Mouse (Mus musculus): ENCODE results near the gene Ndrg4. TPM values are rescaled to one million over a fixed set of nuclear protein-coding genes. Genes with fewer than 3 reads are reported as not detected.

The Ndrg4 gene
- polyA plus RNA-seq, 1 experiment from 2014 or later = 0.48 TPM

- WGBS (ENCODE audit: insufficient replicate concordance) = 27% methylated on average over 6 of the region's 6 CpGs
- Histone ChIP-seq H3K4me3 (ENCODE audit: low read depth, low read length) (no peak overlapping the region), H3K4me2 (ENCODE audit: low read depth, low read length) (no peak overlapping the region), H3K27me3 (ENCODE audit: insufficient read depth, low read length) (peaks cover 26% of the 10 kb centered on the region), H3K4me1 (ENCODE audit: insufficient read depth) (no peaks in the 10 kb centered on the region), H3K9me3 (ENCODE audit: low read length) (no peaks in the 10 kb centered on the region), H3K27ac (ENCODE audit: low read depth) (no peak overlapping the region), H3K9ac (replicated peaks) (no peak overlapping the region), H3K36me3 (replicated peaks; ENCODE audit: insufficient read depth, low read length) (no peaks in the 10 kb centered on the region)
- DNase-seq = no peak
- no peak for ATAC-seq
- no peak for TF ChIP-seq CTCF (IDR thresholded peaks at IDR 0.05; ENCODE audit: low read depth)
- TF ChIP-seq EP300 (IDR thresholded peaks at IDR 0.05; ENCODE audit: low read depth) = no peak
Observed at GRCm38 (mm10) chr8:95694631-95695030, 17.9 kb downstream of the Ndrg4 start.

GRCm38 (mm10) chr8:95696661-95697060 lies 19.9 kb downstream of the Ndrg4 start:
- ATAC-seq (no peak), DNase-seq (no peak)
- Histone ChIP-seq H3K36me3 (replicated peaks; ENCODE audit: insufficient read depth, low read length) (no peaks in the 10 kb centered on the region), H3K4me2 (ENCODE audit: low read depth, low read length) (no peak overlapping the region), H3K9ac (replicated peaks) (no peak overlapping the region), H3K9me3 (ENCODE audit: low read length) (no peaks in the 10 kb centered on the region), H3K4me3 (ENCODE audit: low read depth, low read length) (no peak overlapping the region), H3K27me3 (ENCODE audit: insufficient read depth, low read length) (peaks cover 31% of the 10 kb centered on the region), H3K4me1 (ENCODE audit: insufficient read depth) (no peaks in the 10 kb centered on the region), H3K27ac (ENCODE audit: low read depth) (no peak overlapping the region)
- WGBS (ENCODE audit: insufficient replicate concordance) = 49% methylated on average over 5 of the region's 8 CpGs
- TF ChIP-seq CTCF (IDR thresholded peaks at IDR 0.05; ENCODE audit: low read depth) (no peak), EP300 (IDR thresholded peaks at IDR 0.05; ENCODE audit: low read depth) (no peak)

- peaks cover 31% of the 10 kb centered on the region for H3K27me3 ChIP-seq (ENCODE audit: insufficient read depth, low read length)
- DNase-seq (peak; percentile 85), ATAC-seq (peak; percentile 50; the same call in 1 of the 2 replicates)
- H3K4me3 ChIP-seq (ENCODE audit: low read depth, low read length) = no peak overlapping the region
- H3K4me1 ChIP-seq (ENCODE audit: insufficient read depth) = no peaks in the 10 kb centered on the region
- H3K9me3 ChIP-seq (ENCODE audit: low read length) = no peaks in the 10 kb centered on the region
- no peak overlapping the region for H3K4me2 ChIP-seq (ENCODE audit: low read depth, low read length)
- no peak overlapping the region for H3K9ac ChIP-seq (replicated peaks)
- peak; percentile 96 for TF ChIP-seq CTCF (IDR thresholded peaks at IDR 0.05; ENCODE audit: low read depth)
- TF ChIP-seq EP300 (IDR thresholded peaks at IDR 0.05; ENCODE audit: low read depth) = no peak
- H3K27ac ChIP-seq (ENCODE audit: low read depth) = no peak overlapping the region
- no peaks in the 10 kb centered on the region for H3K36me3 ChIP-seq (replicated peaks; ENCODE audit: insufficient read depth, low read length)
- 2% methylated on average over 11 of the region's 11 CpGs for WGBS (ENCODE audit: insufficient replicate concordance)
Observed at GRCm38 (mm10) chr8:95697128-95697527, 20.3 kb downstream of the Ndrg4 start.

DNA sequence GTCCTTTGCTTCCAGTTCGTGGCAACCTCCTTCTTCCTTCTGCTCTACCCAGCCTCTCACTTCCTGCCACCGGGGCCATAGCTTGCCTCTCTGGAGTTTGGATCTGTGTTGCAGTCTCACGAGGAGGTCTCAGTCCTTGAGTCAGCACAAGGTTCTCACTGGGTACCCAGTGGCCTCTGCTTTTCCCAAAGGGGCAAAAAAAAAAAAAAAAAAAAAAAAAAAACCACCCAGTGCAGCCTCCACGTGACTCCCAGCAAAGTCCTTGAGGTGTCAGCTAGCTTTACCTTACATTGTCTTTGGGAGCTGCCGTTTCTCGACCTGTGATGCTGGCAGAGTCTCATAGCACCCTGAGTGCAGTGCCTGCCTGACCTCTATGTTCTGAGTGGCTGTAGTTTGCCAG lies 21.4 kb downstream of the Ndrg4 start:
- peaks cover 42% of the 10 kb centered on the region for H3K27me3 ChIP-seq (ENCODE audit: insufficient read depth, low read length)
- DNase-seq (no peak), ATAC-seq (no peak)
- no peak overlapping the region for H3K27ac ChIP-seq (ENCODE audit: low read depth)
- H3K4me2 ChIP-seq (ENCODE audit: low read depth, low read length) = no peak overlapping the region
- H3K9ac ChIP-seq (replicated peaks) = no peak overlapping the region
- WGBS (ENCODE audit: insufficient replicate concordance) = 24% methylated on average over 6 of the region's 6 CpGs
- H3K4me1 ChIP-seq (ENCODE audit: insufficient read depth) = peaks cover 2% of the 10 kb centered on the region; the same call in 1 of the 2 replicates
- H3K9me3 ChIP-seq (ENCODE audit: low read length) = no peaks in the 10 kb centered on the region
- TF ChIP-seq CTCF (IDR thresholded peaks at IDR 0.05; ENCODE audit: low read depth) (no peak), EP300 (IDR thresholded peaks at IDR 0.05; ENCODE audit: low read depth) (no peak)
- H3K36me3 ChIP-seq (replicated peaks; ENCODE audit: insufficient read depth, low read length) = no peaks in the 10 kb centered on the region
- H3K4me3 ChIP-seq (ENCODE audit: low read depth, low read length) = no peak overlapping the region

DNA sequence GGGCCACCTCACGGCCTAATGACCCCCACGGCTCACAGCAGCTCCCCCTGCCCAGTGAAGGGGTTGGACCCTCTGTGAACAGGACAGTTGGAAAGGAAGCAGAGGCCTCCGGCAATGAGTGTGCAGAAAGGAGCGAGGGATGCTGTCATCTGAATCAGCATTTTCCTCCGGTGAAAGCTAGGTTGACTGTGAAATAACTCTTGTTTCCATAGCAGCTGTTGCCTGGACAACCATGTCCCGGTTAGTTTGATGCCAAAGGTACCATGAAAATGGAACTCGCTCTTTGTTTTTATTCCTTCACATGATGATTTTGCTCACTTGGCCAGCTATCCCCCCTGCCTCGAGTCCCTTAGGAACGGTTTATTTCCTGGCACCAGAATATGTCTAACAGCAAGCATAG lies 23.5 kb downstream of the Ndrg4 start:
- H3K4me2 ChIP-seq (ENCODE audit: low read depth, low read length) = no peak overlapping the region
- no peaks in the 10 kb centered on the region for H3K9me3 ChIP-seq (ENCODE audit: low read length)
- WGBS (ENCODE audit: insufficient replicate concordance) = 59% methylated on average over 9 of the region's 9 CpGs
- H3K9ac ChIP-seq (replicated peaks) = no peak overlapping the region
- H3K4me1 ChIP-seq (ENCODE audit: insufficient read depth) = peaks cover 7% of the 10 kb centered on the region; the same call in 1 of the 2 replicates
- no peak overlapping the region for H3K27ac ChIP-seq (ENCODE audit: low read depth)
- DNase-seq (no peak), ATAC-seq (no peak)
- H3K4me3 ChIP-seq (ENCODE audit: low read depth, low read length) = no peak overlapping the region
- no peak for TF ChIP-seq CTCF (IDR thresholded peaks at IDR 0.05; ENCODE audit: low read depth)
- TF ChIP-seq EP300 (IDR thresholded peaks at IDR 0.05; ENCODE audit: low read depth) = no peak
- no peaks in the 10 kb centered on the region for H3K36me3 ChIP-seq (replicated peaks; ENCODE audit: insufficient read depth, low read length)
- peaks cover 40% of the 10 kb centered on the region for H3K27me3 ChIP-seq (ENCODE audit: insufficient read depth, low read length)

- Histone ChIP-seq H3K4me2 (ENCODE audit: low read depth, low read length) (no peak overlapping the region), H3K27ac (ENCODE audit: low read depth) (no peak overlapping the region), H3K27me3 (ENCODE audit: insufficient read depth, low read length) (peaks cover 33% of the 10 kb centered on the region), H3K36me3 (replicated peaks; ENCODE audit: insufficient read depth, low read length) (no peaks in the 10 kb centered on the region), H3K9ac (replicated peaks) (no peak overlapping the region), H3K4me1 (ENCODE audit: insufficient read depth) (peaks cover 7% of the 10 kb centered on the region; the same call in 1 of the 2 replicates), H3K4me3 (ENCODE audit: low read depth, low read length) (no peak overlapping the region), H3K9me3 (ENCODE audit: low read length) (no peaks in the 10 kb centered on the region)
- no peak for TF ChIP-seq CTCF (IDR thresholded peaks at IDR 0.05; ENCODE audit: low read depth)
- 84% methylated on average over 4 of the region's 4 CpGs for WGBS (ENCODE audit: insufficient replicate concordance)
- DNase-seq (no peak), ATAC-seq (no peak)
Observed at GRCm38 (mm10) chr8:95701809-95702208, 25.0 kb downstream of the Ndrg4 start.

Data from liver, postnatal 0 days (tissue).